Mouse (Mus musculus) cerebellum, adult 2 months (tissue): ENCODE data around the gene Fam83d. TPM values are rescaled to one million over a fixed set of nuclear protein-coding genes. Genes with fewer than 3 reads are reported as not detected.

Source experiments
- DNase-seq, 2 experiments: peaks; one replicate each; pipeline ENCODE4 v3.0.0; 2021
- H3K27ac ChIP-seq: fragments of 200-500 bp; 2 replicates; pipeline ENCODE4 v1.5.1; 2012; ENCODE audit warnings: low read length, control low read depth, inconsistent platforms; ENCODE audit not compliant: insufficient read depth
- H3K27me3 ChIP-seq: fragments of 200-500 bp; 2 replicates; pipeline ENCODE4 v1.6.1; 2012; ENCODE audit warnings: inconsistent platforms, mild to moderate bottlenecking, low read length, moderate library complexity; ENCODE audit not compliant: control insufficient read depth, insufficient read depth
- H3K4me1 ChIP-seq: fragments of 200-500 bp; 2 replicates; pipeline ENCODE4 v1.6.1; 2011; ENCODE audit warnings: low read length; ENCODE audit not compliant: control insufficient read depth, insufficient read depth
- H3K4me3 ChIP-seq: fragments of 200-500 bp; replicated peaks from 2 replicates; pipeline ENCODE3; 2011; ENCODE audit warnings: mild to moderate bottlenecking, low read depth, low read length, control low read depth; ENCODE audit not compliant: insufficient read depth
- CTCF ChIP-seq: fragments of 200-500 bp; IDR thresholded peaks from 2 replicates; pipeline ENCODE4 v1.5.1; 2011; ENCODE audit warnings: low read depth, mild to moderate bottlenecking, control low read depth, low read length, moderate library complexity, borderline replicate concordance; ENCODE audit not compliant: insufficient read depth
- POLR2A ChIP-seq: fragments of 200-500 bp; IDR thresholded peaks from 2 replicates; pipeline ENCODE4 v1.6.1; 2011; ENCODE audit warnings: low read length, control low read depth, borderline replicate concordance; ENCODE audit not compliant: insufficient read depth
- WGBS: fragments of 180-500 bp; shearing (Covaris S2); methylation state at CpG from one replicate; pipeline ENCODE4 v1.1.7; 2018; 5-methylcytosine and 5-hydroxymethylcytosine counted together
- polyA plus RNA-seq: library from polyadenylated mRNA; depleted of rRNA; stranded (reverse); fragments of >200 nt; gene quantifications from 2 replicates; pipeline ENCODE4 v1.2.3, GENCODE M21; 2012

Gene Fam83d
- polyA plus RNA-seq, 1 experiment = 2.5 TPM

GRCm38 (mm10) chr2:158799328-158799727, 31.4 kb downstream of the Fam83d start:
- Histone ChIP-seq H3K27me3 (no peaks in the 10 kb centered on the region), H3K4me3 (no peak overlapping the region), H3K27ac (no peak overlapping the region), H3K4me1 (no peaks in the 10 kb centered on the region)
- TF ChIP-seq CTCF (no peak), POLR2A (no peak)
- 32% methylated on average over 4 of the region's 4 CpGs for WGBS
- DNase-seq = no peak

DNA sequence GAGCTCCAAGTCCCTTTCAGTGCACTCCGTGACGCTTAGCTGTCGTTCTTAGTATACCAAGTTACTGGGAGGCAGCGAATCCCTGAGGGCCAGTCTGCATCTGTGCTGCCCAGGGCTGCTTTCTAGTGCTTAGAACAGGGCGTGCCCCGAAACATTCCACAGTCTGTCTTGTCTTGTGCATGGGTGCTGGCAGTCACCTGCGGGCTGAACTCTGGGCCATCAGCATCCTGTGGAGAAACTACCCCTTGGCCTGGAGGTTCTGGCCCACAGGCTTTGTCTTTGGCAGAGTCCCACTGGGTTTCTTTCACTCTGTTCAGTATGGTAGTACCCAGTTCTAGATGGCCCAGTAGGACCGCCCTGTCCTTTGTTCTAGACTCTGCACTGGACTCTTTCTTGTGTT, 32.9 kb downstream of the Fam83d start:
- no peak for DNase-seq
- H3K4me3 ChIP-seq = no peak overlapping the region
- H3K4me1 ChIP-seq = no peaks in the 10 kb centered on the region
- TF ChIP-seq POLR2A = no peak
- TF ChIP-seq CTCF = no peak
- no peaks in the 10 kb centered on the region for H3K27me3 ChIP-seq
- 96% methylated on average over 8 of the region's 8 CpGs for WGBS
- no peak overlapping the region for H3K27ac ChIP-seq

- 92% methylated on average over 8 of the region's 8 CpGs for WGBS
- no peak overlapping the region for H3K27ac ChIP-seq
- no peak overlapping the region for H3K4me3 ChIP-seq
- H3K27me3 ChIP-seq = no peaks in the 10 kb centered on the region
- H3K4me1 ChIP-seq = no peaks in the 10 kb centered on the region
- TF ChIP-seq CTCF (no peak), POLR2A (no peak)
- no peak for DNase-seq
Observed at GRCm38 (mm10) chr2:158803575-158803974, 35.7 kb downstream of the Fam83d start.

- no peak for DNase-seq
- Histone ChIP-seq H3K4me1 (no peaks in the 10 kb centered on the region), H3K4me3 (no peak overlapping the region), H3K27ac (no peak overlapping the region), H3K27me3 (no peaks in the 10 kb centered on the region)
- TF ChIP-seq CTCF = no peak
Observed at GRCm38 (mm10) chr2:158815686-158816085, 47.8 kb downstream of the Fam83d start.

- 92% methylated on average over 4 of the region's 4 CpGs for WGBS
- Histone ChIP-seq H3K4me3 (no peak overlapping the region), H3K4me1 (no peaks in the 10 kb centered on the region), H3K27me3 (no peaks in the 10 kb centered on the region), H3K27ac (no peak overlapping the region)
- no peak for DNase-seq
- no peak for TF ChIP-seq CTCF
- no peak for TF ChIP-seq POLR2A
Observed at GRCm38 (mm10) chr2:158816239-158816638, 48.3 kb downstream of the Fam83d start.

GRCm38 (mm10) chr2:158817708-158818107, 49.8 kb downstream of the Fam83d start:
- no peaks in the 10 kb centered on the region for H3K4me1 ChIP-seq
- H3K4me3 ChIP-seq = no peak overlapping the region
- H3K27me3 ChIP-seq = no peaks in the 10 kb centered on the region
- no peak for TF ChIP-seq POLR2A
- TF ChIP-seq CTCF = no peak
- H3K27ac ChIP-seq = no peak overlapping the region
- no peak for DNase-seq
- 81% methylated on average over 8 of the region's 8 CpGs for WGBS

DNA sequence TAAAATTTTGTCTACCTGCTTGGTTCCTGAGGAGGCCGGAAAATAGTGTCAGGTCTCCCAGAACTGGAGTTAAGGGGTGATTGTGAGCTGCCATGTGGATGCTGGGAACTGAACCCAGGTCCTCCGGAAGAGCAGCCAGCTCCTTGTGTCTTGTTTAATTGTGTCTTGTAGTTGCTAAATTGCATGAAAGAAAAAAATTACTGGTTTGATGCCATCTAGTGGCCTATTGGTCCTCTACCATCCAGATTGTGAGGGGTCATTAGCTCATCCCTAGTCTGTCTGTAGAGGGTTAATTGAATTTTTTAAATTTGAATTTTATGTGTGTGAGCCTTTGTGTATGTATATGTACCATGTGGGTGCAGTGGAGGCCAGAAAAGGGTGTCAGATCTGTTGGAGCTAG, 60.2 kb downstream of the Fam83d start:
- no peak overlapping the region for H3K27ac ChIP-seq
- no peak for DNase-seq
- H3K27me3 ChIP-seq = no peaks in the 10 kb centered on the region
- no peaks in the 10 kb centered on the region for H3K4me1 ChIP-seq
- no peak overlapping the region for H3K4me3 ChIP-seq
- TF ChIP-seq CTCF (no peak), POLR2A (no peak)
- 87% methylated on average over 2 of the region's 2 CpGs for WGBS

- H3K4me3 ChIP-seq = no peak overlapping the region
- H3K27me3 ChIP-seq = no peaks in the 10 kb centered on the region
- H3K27ac ChIP-seq = no peak overlapping the region
- TF ChIP-seq CTCF (no peak), POLR2A (no peak)
- DNase-seq = no peak
- H3K4me1 ChIP-seq = no peaks in the 10 kb centered on the region; the same call in 1 of the 2 replicates
- 57% methylated on average over 6 of the region's 6 CpGs for WGBS
Observed at GRCm38 (mm10) chr2:158829746-158830145, 61.9 kb downstream of the Fam83d start.

DNA sequence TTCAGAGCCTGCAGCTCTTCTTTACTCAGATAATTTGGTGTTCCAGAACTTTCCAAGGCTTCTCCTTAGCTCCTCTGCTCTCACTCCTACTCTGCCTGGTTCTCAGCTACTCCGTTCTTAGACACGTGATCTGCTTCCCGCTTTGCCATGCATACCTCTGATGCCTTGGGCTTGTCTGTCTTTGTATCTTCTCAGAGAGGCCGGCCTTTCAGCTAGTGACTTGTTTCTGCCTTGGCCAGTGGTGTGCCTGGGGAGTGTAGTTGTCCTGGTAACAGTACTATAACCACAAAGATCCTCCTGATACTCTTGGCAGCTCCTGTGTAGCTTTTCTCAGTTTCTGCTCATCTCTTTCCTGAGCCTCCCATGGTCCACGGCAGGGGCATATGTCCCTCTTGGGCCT, 65.3 kb downstream of the Fam83d start:
- Histone ChIP-seq H3K4me3 (no peak overlapping the region), H3K27me3 (no peaks in the 10 kb centered on the region), H3K4me1 (no peaks in the 10 kb centered on the region; the same call in 1 of the 2 replicates), H3K27ac (no peak overlapping the region)
- 39% methylated on average over 5 of the region's 5 CpGs for WGBS
- no peak for DNase-seq
- TF ChIP-seq POLR2A (no peak), CTCF (no peak)
